Mouse (Mus musculus): ENCODE measurements around the gene Cdk2.
A peak's percentile ranks its signal among the peaks of the same experiment; 100 is the strongest.

Cdk2 gene

DNA sequence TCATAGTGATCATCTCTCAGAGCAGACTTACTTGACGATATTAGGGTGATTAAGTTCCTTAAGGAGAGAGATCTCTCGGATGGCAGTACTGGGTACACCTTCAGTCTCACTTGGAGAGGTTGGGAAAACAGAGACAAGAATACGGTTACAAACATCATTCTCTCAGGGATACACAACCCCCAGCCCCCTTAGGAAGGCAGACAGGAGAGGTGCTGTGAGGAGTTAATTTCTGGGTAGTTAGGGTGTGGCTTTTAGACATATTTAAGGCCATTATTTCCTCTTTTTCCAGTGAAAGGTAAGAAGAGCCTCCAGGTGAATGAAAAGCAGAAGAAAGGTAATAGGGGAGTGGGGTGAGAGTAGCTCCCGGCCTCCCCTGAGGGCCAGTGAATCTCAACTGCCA is 936 bp downstream of the Cdk2 start, which contains the start of gene Pmel:
Pmel (plus strand) TSS at position 301 of the 400 bp plus-strand sequence.
- no peak for ATAC-seq (ENCODE audit: low TSS enrichment)

DNA sequence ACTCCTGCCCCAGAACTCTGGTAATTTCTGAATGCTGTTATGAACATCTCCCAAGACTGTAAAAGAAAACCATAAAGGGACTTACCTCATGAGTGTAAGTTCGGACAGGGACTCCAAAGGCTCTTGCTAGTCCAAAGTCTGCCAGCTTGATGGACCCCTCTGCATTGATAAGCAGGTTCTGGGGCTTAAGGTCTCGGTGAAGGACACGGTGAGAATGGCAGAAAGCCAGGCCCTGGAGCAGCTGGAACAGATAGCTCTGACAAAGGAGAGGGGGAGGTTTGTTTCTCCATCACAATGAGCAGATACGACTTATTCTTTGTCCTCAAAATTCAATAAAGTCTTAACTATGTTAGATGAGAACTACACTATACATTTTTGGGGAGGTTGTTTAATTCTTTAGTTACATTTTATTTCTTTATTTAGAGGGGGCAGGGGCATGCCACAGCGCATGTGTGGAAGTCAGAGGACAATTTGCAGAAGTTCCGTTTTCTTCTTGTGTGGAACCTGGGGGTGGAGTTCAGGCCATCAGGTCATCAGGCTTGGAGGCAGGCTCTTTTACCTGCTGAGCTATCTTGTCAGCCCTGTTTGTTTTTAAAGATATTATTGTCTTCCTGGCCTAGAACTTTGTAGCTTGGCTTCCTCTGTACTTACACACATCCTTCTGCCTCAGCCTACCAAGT is 2.4 kb downstream of the Cdk2 start:
- no peak for ATAC-seq (ENCODE audit: low TSS enrichment)

DNA sequence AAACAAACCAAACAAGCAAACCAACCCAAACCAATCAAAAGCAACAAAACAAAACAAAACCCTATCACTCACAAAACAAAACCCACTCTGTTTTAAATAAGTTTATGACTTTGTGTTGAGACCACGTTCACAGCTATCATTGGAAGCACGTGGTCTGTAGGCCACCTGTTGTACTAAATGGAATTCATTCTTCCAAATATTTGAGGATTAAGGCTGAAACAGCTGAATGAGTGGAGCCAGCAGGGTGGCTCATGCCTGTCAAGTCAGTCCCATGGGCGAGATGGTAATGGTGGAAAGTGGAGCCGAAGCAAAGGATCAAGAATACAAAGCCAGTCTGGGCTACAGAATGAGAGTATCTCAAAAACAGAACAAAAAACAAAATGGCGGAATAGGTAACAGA is 4.1 kb downstream of the Cdk2 start:
- no peak for ATAC-seq (ENCODE audit: low TSS enrichment)

DNA sequence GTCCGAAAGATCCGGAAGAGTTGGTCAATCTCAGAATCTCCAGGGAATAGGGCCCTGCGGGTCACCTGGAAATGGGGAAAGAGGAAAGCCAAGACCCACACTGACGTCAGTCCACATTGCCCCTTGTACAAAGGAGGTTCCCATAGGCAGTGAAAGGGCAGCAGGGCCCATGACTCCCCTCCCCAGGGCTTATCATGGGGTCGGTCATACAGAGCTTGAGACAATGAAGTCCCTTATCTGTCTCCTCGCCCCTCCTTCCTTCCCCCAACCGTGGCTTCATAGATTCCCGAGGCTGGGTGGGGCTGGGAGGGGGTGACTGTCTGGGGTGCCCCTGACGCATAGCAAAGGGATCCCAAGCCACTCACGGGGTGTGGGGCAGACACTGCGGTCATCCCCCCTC is 5.2 kb downstream of the Cdk2 start:
- ATAC-seq (ENCODE audit: low TSS enrichment): no peak

DNA sequence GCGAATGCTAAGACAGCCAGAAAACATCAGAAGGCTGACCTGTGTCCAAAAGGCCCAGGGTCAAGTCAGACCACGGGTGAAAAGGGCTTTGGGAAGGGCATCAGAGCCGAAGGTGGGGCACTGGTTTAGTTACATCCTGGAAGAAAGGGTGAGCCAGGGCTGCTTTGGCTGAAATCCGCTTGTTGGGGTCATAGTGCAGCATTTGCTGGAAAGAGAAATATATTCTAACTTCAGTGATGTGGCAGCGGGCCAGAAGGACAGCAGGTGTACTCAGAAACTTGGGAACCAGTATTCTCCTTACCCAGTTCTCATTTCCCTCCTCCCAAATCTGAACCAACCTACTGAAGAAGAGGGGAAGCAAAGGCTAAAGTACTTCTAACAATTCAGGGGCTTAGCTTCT is 5.8 kb downstream of the Cdk2 start:
- no peak for ATAC-seq (ENCODE audit: low TSS enrichment)

DNA sequence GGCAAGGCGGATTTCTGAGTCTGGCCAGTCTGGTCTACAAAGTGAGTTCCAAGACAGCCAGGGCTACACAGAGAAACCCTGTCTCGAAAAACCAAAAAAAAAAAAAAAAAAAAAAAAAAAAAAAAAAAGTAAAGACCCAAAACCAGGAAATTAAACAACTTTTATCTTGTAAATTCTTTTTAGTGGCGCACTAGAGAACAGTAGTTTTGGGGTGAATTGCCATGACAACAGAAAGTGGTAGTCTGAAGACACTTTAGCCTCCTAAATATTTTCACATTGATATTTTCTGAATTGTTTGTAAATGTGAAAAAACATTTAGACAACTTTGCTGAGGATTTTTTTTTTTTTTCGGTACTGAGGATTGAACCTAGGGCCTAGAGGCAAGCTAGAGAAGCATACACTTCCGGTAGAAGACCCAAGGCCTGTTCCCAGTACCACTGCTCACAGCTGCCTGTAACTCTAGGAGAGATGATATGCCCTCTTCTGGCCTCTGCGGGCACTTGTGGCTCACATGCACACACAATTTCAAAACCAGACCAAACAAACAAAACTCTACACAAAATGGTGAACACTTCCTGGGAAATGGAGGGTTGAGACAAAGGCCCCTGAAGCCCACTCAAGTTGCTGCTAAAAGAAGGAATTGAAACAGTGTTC is 7.6 kb downstream of the Cdk2 start:
- ATAC-seq (ENCODE audit: low TSS enrichment): no peak

DNA sequence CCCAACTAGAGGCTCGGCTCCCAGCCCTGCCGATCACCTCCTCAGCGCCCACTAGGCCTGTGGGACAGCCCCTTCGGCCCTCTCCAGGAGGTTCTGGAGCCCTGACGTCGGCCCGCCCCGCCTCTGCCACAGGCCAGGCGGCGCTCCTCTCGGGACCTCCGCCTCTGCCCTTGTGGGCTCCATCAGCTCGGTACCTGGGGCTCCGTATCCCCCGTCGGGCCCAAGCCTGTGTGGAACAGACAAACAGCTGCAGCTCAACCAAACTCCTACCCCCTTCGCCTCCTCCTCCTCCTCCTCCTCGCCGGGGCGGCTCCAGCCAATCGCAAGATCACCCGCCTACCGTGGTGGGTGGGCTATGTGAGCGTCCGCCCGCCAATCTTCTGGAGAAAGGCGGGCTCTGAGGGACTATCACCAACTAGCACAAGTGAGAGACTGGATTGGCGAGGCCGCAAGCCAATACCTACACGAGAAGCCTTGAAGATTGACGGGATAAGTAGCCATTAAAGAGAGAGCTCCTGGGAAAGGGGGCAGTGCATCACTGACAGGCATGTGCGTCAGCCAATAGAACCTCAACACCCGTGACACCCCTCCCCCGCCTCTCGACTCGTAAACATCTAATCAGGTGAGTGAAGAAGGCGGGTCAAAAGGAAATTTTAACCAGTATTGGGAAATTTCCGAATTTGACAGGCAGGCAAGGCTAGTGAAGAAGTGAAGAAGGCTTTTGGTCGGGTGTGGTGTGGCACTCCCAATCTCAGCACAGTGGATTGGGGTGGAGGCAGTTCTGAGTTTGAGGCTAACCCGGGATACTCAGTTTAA is 8.6 kb downstream of the Cdk2 start, which contains the start of gene Rab5b:
Rab5b (minus strand) TSS at position 273 of the 816 bp plus-strand sequence.
- ATAC-seq (ENCODE audit: low TSS enrichment): peak; percentile 97

DNA sequence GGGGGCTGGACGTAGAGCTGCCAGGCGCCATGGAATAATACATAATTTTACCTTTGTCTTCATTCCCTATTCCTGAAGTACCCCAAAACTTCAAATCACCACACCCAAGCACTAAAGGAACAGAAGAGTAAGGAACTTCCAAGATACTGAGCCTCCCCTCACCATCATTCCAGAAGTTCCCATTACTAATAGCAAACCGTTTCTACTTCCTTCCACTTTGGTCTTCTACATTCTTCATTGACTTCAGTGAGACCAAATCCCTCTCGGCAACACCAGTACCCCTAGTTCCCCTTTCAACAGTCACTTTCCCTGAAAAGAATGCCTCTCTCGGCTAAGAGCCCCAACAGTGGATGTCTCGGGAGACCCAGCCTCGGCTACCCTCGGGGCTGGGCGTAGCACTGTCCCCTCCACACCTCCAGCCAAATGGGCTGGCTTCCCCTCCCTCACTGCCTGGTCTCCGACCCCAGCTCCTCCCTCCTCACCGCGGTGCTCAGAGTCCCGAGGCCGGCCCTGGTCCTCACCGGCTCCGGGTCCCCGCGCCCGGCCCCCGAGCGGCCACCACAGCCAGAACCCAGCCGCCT is 9.3 kb downstream of the Cdk2 start:
- no peak; the same call in 1 of the 2 replicates for ATAC-seq (ENCODE audit: low TSS enrichment)

DNA sequence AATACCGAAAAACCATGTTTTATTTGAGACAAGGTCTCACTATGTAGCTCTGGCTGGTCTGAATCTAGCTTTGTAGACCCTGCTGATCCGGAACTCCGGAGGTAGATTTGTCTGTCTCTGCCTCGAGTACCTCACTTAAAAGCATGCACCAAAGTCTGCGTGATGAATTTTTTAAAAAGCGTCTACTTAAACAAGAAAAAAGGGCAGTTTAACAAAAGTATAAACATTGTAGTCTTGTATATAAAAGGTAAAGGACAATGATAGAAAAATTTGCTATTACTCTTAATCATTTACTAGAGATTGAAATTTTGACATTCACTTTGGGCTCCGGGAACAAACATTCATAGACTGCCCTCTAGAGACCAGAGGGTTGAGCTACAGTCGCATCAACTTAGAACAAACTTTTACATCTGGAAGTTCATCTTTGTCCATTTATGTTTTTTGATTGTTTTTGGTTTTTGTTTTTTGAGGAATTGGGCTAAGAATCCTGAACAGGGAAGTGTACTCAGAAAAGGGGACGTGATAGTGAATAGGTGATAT is 30.3 kb downstream of the Cdk2 start:
- no peak for ATAC-seq (ENCODE audit: low TSS enrichment)

DNA sequence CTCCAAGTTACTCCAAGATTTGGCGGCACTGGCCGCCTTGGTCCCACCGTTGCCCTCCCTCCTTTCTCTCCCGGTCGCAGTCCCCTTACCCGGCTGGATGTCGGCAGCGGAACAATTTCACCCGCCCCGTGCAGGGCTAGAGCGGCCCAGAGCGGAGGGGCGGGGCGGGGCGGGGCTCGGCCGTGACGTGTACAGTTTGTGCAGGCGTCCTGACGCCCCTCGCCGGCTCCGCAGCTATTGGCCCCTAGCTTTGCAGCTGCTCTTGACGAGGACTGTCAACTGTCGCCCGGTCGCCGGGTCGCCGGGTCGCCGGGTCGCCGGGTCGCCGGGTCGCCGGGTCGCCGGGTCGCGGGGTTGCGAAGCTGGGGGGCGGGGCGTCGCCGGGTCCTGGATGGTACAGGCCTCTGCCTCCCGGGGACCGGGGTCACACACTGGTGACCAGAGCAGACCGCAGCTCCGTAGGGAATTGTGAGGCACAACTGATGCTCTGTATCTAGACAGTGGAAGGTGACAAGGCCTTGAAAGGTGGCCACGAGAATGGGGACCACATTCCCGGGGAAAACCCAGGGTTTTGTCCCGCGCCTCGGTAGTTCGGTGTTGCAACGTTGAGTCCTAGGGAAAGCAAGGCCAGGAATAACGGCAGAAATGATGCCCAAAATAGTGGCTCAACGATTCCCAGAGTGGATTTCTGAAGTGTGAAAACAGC is 30.9 kb downstream of the Cdk2 start, which contains the start of gene Suox:
Suox (minus strand) TSS at position 311 of the 706 bp plus-strand sequence.
- peak; percentile 79 for ATAC-seq (ENCODE audit: low TSS enrichment)

DNA sequence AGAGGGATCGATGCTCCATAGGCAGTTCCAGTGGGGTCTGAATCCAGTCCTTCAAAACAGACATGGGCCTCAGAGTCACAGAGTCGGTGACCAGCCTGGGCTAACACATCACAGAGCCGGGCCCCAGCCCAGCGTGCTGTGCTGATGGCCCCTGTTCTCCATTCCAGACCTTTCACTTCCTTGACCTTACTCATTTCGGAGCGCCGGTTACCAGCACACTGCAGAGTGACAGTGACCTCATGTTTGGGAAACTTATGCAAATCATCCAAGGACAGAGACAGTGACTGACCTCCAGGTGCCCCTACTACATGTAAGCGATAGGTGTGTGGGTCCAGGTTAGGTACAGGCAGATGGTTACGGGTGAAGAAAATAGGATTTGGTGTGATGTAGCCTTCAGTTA is 33.7 kb downstream of the Cdk2 start:
- ATAC-seq (ENCODE audit: low TSS enrichment): no peak

DNA sequence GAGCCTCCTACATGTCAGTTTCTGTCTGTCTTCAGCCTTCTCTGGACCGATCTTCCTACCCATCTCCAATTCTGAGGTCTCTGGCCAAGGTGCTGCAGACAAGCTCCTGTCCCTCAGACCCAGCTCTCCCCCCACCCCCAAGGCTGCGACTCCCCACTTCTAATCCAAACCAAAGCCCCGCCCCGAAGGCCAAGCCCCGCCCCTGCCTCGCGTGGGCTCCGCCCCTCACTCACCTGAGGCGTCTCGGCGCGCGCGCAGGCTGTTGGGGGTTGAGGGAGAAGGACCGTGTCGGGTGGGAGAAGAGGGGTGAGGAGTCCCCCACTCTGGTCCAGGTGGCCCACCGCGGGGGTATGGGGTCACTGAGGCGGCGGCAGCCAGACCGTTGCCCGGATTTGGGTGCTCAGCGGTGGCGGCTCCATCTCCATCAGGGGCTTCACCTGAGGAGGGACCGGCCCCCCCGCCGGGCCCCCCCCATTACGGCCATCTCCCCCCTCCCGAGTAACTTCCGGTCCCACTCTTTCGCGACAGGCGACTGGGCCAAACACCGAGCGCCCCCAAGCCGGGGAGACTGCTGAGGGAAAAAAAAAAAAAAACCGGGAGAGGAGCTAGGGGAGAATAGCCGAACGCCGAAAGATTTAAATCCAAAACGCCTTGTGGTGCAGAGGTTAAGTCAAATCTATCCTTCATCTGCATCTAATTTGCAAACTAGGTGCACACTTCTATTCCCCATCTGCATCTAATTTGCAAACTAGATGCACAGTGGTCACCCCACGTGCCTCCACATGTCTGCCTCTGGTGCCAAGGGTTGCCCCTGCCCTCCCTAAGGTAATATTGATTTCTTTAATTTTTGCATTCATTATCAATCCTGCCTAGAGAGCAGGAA is 35.8 kb downstream of the Cdk2 start:
- ATAC-seq (ENCODE audit: low TSS enrichment): peak; percentile 42

DNA sequence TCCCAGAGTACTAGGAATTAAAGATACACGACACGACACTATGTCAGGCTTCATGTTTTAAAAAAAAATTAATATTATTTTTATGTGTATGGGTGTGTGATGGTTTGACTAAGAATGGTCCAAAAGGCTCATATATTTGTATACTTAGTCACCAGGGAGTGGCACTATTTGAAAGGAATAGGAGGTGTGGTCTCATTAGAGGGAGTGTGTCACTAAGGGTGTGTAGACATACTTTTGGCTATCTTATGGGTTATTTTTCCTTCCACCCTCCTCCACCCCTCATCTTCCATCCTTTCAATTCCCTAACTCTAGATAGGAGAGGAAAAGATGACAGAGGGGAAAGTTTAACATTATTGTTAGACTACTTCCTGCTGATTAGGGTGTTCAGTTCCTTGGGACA is 39.0 kb downstream of the Cdk2 start:
- ATAC-seq (ENCODE audit: low TSS enrichment): no peak

DNA sequence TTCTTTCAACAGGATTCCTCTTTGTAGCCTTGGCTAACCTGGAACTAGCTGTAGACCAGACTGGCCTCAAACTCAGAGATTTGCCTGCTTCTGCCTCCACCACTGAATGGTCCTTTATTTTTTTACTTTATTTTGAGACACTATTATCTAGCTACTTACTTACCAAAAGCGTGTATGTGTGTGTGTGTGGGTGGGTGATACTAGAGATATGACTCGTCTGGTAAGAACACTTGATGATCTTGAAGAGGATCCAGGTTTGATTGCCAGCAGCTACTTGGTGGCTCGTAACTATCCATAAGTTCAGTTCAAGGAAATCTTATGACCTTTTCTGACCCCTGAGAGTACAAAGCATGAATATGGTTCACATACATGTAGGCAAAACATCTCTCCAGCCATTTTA is 39.5 kb downstream of the Cdk2 start:
- no peak for ATAC-seq (ENCODE audit: low TSS enrichment)

DNA sequence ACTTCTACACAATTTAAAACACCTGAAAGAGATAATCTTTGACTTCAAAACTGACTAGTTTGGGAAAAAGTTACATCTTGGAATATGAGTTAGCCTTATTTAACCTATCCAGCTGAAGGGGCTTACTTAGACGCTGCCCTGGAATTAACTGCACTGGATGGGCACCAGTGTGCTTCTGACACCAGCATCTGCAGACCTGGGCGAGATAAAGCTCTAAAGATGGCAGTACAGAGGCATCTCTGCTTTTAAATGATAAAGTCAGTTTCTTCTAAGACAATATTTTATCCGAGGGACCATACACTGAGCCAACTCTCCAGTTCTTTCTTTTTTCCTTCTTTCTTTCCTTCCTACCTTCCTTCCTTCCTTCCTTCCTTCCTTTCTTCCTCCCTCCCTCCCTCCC is 40.0 kb downstream of the Cdk2 start:
- no peak for ATAC-seq (ENCODE audit: low TSS enrichment)

DNA sequence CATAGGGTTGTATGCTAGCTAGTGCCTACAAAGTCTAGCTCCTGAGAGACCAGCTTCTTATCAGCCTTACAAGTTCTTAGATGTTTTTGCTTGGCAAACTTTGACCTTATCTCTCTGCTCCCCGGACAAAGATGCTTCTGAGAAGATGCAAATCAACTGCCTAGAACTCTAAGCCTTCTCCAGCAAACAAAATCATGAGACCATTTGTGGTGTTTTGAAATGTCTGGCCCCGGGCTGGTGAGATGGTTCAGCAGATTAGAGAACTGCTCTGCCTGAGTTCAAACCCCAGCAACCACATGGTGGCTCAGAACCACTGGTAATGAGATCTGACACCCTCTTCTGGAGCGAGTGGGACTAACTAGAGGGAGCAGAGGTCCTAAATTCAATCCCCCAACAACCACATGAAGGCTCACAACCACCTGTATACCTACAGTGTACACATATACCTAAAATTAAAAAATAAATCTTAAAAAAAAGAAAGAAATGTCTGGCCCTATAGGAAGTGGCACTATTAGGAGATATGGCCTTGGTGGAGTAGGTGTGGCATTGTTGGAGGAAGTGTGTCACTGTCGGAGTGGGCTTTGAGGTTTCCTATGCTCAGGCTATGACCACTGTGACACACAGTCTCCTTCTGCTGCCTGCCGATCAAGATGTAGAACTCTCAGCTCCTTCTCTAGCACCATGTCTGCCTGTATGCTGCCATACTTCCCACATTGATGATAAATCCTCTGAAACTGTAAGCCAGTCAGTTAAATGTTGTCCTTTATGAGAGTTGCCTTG is 41.2 kb downstream of the Cdk2 start:
- no peak for ATAC-seq (ENCODE audit: low TSS enrichment)

DNA sequence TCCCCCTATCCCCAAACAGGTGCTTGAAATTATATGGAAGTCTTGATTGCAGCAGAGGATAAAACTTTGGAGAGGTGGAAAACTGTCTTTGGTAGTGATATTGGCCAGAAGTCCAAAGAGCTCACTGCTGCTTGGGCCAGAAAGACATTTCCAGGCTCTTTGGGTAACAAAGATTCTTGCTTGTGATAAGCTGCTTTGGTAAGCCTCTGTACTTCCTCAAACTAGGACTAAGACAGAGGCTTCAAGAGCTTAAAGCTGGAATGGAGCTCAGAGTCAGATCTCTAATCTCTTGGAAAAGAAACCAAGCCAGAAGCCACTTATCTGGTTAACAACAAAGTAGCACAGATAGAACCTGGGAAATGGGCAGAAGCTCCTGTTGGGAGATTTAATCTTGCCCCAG is 42.4 kb downstream of the Cdk2 start:
- no peak for ATAC-seq (ENCODE audit: low TSS enrichment)

DNA sequence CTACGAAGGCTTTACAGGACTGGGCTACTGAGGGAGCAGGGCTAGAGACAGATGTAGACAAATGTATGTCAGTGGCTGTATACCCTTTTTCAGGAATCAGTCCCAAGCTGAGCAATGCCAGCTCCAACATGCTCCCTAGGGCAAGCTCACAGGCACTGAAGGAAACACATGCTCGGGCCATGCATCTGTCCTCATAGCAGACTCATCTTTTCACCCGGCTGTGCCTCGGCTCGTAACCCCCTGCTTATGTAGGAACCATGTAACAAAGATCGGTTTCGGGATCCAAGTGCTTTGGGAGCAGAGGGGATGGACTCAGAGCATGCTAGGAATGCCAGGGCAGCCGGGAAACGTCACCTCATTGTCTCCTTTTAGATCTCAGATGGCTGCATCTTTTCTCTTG is 45.3 kb downstream of the Cdk2 start:
- ATAC-seq (ENCODE audit: low TSS enrichment): no peak

DNA sequence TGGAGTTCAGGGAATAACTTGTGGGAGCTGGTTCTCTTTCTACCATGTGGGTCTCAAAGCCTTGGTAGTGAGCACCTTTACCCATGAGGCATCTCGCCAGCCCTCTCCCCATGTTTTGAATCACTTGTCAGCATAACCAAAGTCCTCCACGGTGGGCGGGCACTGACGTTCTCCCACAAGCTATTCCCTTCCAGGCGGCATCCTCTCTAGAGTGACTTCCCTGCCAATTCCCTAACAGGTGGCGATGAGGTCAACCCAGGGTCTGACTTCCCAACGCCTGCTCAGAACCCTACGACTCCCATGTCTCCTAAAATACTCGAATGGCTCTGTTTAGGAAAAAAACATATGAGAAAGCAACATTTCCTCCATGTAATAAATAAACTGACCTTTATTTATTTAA is 47.0 kb downstream of the Cdk2 start:
- ATAC-seq (ENCODE audit: low TSS enrichment): no peak

DNA sequence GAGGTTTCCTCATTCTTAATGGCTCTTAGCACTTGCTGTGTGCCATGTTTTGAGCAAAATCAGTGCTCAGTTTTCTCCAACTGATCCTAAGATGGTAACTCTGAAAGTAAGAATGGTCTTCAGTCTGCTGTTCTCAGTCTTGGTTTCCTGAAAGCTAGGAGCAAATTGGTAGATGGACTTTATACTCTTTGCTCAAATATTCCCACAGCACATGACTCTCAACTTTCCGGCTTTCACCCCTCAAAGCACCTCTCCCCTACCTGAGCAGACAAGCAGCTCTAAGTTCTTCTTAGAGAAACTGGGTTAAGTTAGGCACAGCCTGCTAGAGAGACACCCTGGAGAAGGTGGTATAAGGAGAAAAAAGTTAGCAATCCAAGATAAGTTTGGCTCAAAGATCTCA is 48.1 kb downstream of the Cdk2 start:
- ATAC-seq (ENCODE audit: low TSS enrichment): no peak

Data from frontal cortex, adult (tissue).